Mouse (Mus musculus): ENCODE measurements around the gene Stxbp2. TPM values are rescaled to one million over a fixed set of nuclear protein-coding genes. Genes with fewer than 3 reads are reported as not detected.

Gene Stxbp2
- total RNA-seq, 2 experiments from 2014 or later, result 3.6 to 4.8 TPM

GRCm38 (mm10) chr8:3628014-3628413, 2.7 kb upstream of the Stxbp2 start:
- no peak for DNase-seq (ENCODE audit: low spot score)

- DNase-seq (ENCODE audit: low spot score), result no peak
Observed at GRCm38 (mm10) chr8:3631478-3631875, 722 bp downstream of the Stxbp2 start.

- DNase-seq (ENCODE audit: low spot score), result peak; percentile 17
Observed at GRCm38 (mm10) chr8:3645804-3646203, 15.0 kb downstream of the Stxbp2 start.

- no peak for DNase-seq (ENCODE audit: low spot score)
Observed at GRCm38 (mm10) chr8:3646824-3647531, 16.2 kb downstream of the Stxbp2 start.

- DNase-seq (ENCODE audit: low spot score), result no peak
Observed at GRCm38 (mm10) chr8:3647561-3647960, 16.8 kb downstream of the Stxbp2 start.

DNA sequence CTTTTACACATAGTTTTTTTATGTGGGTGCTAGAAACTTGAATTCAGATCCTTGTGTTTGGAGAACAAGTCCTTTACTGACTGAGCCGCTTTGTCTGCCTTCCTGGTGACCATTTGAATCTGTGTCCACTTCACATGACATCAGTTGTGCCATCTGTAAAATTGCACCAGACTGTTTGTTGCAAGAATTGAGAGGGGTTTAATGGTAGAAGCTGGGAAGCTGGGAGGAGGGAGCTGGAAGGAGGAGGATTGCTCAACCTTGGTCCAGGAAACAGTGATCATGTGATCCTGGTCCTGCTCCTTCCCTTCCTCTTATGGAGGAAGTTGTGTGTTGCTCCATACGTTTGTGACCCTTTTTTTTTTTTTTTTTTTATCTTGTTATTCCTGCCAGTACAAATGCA, 17.5 kb downstream of the Stxbp2 start:
- DNase-seq (ENCODE audit: low spot score), result no peak

GRCm38 (mm10) chr8:3648990-3649389, 18.2 kb downstream of the Stxbp2 start:
- DNase-seq (ENCODE audit: low spot score), result no peak

- no peak for DNase-seq (ENCODE audit: low spot score)
Observed at GRCm38 (mm10) chr8:3652845-3653244, 22.1 kb downstream of the Stxbp2 start.

- no peak for DNase-seq (ENCODE audit: low spot score)
Observed at GRCm38 (mm10) chr8:3654726-3655508, 24.2 kb downstream of the Stxbp2 start.

DNA sequence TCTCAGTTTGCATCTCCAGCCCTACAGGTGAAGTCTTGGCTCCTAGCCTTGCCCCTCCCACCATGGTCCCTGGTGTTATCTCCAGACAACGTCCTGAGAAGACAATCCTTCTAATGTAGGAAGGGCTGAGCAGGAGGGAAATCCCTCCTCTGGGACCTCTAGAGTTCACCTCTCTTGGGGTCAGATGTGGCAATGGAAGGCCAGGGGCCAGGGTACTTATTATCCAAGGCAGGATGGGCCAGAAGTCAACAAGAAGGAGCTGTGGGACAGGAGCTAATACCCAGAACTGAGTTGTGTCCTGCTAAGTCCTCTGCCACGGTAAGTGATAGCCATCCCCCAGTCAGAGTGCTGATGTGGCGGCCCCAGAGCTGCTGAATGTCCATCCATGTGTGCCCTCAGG, 24.8 kb downstream of the Stxbp2 start, which contains the start of gene Retn:
TSS of gene Retn (plus strand) at position 245 of the 400 bp plus-strand sequence.
- DNase-seq (ENCODE audit: low spot score), result no peak

- no peak for DNase-seq (ENCODE audit: low spot score)
Observed at GRCm38 (mm10) chr8:3656725-3657381, 26.1 kb downstream of the Stxbp2 start.

- DNase-seq (ENCODE audit: low spot score), result no peak
Observed at GRCm38 (mm10) chr8:3660889-3661288, 30.1 kb downstream of the Stxbp2 start.

DNA sequence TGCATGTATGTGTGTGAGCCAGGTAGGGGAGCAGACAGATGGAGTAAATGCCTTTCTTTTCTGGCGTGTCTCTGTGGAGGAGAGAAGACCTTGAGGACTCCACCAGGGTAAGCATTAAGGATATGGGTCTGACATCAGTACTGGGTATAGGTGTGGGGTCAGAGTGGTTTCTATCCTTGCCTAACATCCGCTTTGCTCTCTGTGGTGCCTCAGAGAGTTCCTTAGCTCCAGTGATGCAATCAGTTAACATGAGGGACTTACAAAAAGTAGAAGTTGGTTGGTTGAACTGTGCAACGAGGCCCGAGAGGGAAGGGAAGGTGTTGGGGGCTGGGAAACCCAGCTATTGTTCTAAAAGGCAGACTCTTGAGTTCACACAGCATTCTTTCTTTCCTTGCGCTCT, 33.6 kb downstream of the Stxbp2 start:
- DNase-seq (ENCODE audit: low spot score), result no peak

DNA sequence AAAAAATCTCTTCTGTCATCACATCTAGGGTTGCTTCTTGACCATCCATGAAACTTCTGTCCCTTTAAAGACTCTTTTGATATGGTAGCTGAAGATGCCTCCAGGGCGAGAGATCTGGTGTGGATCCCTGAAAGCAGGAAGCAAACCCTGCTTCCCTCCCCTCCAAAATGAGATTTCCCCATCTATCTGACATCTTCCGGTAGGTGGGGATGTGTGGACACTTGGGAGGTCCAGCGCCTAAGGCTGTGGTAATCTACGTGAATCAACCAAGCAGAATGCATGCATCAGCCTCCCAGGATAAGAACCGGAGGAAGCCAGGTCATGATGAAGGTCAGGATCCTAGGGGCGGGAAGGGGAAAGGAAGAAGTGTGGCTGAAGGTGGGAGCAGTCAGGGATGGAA, 34.8 kb downstream of the Stxbp2 start, which contains the start of gene Mcemp1:
TSS of gene Mcemp1 (plus strand) at position 248 of the 400 bp plus-strand sequence.
- no peak for DNase-seq (ENCODE audit: low spot score)

DNA sequence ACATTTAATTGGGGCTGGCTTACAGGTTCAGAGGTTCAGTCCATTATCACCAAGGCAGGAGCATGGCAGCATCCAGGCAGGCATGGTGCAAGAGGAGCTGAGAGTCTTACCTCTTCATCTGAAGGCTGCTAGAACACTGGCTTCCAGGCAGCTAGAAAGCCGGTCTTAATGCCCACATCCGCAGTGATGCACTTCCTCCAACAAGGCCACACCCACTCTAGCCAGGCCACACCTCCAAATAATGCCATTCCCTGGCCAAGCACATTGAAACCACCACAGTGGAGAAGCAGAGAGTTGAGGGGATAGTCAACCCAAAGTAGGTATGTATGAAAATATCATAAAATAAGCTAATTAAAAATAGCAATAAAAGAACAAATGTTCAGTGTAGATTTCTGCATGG, 39.6 kb downstream of the Stxbp2 start:
- no peak for DNase-seq (ENCODE audit: low spot score)

- DNase-seq (ENCODE audit: low spot score), result peak; percentile 80
Observed at GRCm38 (mm10) chr8:3671980-3672491, 41.3 kb downstream of the Stxbp2 start, which contains the start of gene Fcor. Fcor (minus strand) TSS chr8:3672362.

- no peak for DNase-seq (ENCODE audit: low spot score)
Observed at GRCm38 (mm10) chr8:3674671-3675070, 43.9 kb downstream of the Stxbp2 start.

DNA sequence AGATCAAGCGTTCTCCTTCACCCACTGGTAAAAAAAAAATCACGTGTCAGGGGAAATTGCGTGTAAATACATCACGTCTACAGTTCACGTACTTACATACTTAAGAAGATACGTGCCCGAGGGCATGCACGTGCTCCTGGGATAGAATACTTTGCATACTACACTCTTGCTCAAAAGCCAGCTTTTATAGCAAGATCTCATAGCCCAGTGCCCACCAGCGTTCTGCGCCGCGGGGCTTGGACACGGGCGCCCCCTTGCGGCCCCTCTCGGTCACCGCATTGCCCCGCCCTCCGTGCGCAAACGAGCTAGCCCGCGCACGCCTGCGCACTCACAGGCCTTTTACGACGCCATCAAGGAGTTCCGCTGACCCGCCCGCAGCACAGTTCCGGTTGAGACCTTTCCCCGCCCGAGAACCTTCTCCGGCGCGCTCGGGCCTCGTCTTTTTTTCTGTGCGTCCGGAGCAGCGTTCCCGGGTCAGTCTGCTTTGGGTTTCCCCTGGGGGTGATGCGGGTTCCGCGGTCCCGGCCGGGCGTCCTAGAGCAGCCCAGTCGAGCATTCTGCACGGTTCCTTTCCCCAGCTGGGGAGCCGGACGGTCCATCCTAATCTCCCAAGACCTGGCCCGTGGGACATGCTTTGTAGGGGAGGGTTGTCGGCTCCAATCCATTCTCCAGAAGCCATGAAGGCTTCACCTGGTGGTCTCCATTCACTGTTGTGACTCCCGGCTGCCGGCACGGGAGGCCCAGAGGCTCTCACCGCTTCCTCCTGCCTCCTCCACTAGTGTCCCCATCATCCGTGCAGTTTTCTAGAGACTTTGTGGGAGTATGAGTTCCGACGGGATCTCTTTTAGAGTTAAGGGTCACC, 45.6 kb downstream of the Stxbp2 start, which contains the start of gene Trappc5:
TSS of gene Trappc5 (plus strand) at position 169 of the 862 bp plus-strand sequence.
- DNase-seq (ENCODE audit: low spot score), result peak; percentile 92

DNA sequence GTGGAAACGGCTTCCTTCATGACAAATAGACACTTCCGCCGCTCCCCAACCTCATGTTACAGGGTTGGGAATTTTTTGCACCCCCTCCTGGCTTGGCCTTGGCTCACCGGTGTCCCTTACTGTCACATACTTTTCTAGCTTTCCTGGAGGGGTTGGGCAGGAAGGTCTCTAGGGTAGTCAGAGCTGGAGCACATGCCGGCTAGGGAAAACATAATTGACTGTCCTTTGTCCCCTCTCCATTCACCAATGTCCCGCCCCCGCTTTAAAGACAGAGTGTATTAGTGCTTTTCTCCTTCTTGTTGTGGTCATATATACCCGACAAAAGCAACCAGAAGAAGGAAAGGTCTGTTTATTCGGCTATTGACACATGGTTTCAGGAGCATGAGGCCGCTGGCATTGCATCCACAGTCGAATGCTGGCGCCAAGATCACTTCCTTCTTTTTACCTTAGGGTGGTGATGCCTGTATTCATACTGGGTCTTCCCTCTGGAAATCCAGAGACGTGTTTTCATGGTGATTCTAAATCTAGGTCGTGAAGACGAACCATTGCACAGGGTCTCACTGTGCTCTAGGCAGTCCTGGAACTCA, 46.3 kb downstream of the Stxbp2 start:
- no peak for DNase-seq (ENCODE audit: low spot score)

DNA sequence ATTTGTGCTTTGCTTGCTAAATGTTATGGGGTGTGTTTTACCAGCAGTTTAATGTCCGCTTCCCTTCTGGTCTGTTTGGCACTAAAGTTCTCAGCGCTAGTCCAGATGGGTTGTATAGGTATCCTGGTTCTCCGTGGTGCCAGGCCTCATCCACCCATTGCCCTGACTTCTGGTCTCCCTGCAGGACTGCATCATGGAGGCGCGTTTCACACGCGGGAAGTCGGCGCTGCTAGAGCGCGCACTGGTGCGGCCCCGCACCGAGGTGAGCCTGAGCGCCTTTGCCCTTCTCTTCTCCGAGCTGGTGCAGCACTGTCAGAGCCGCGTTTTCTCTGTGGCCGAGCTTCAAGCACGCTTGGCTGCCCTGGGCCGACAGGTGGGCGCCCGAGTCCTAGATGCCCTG, 48.1 kb downstream of the Stxbp2 start:
- DNase-seq (ENCODE audit: low spot score), result no peak
